Mouse (Mus musculus) kidney, embryonic 14.5 days (tissue): ENCODE data around the gene Six3. TPM values are rescaled to one million over a fixed set of nuclear protein-coding genes. Genes with fewer than 3 reads are reported as not detected.

Source experiments
- ATAC-seq: fragments of 200-750 bp; cut with Nextera tagmentation; 2 replicates; pipeline ENCODE4 v1.8.0; 2017; ENCODE audit warnings: moderate number of reproducible peaks, mild to moderate bottlenecking, moderate TSS enrichment, moderate library complexity; ENCODE audit not compliant: low FRiP score, low TSS enrichment
- H3K27ac ChIP-seq: fragments of 300-500 bp; sonication (generic); 2 replicates; pipeline ENCODE4 v1.5.1; 2014; ENCODE audit warnings: low read depth, mild to moderate bottlenecking, low read length, moderate library complexity, mixed read lengths
- H3K27me3 ChIP-seq: fragments of 300-500 bp; sonication (generic); 2 replicates; pipeline ENCODE4 v1.6.1; 2014; ENCODE audit warnings: mild to moderate bottlenecking, low read length; ENCODE audit not compliant: control insufficient read depth, insufficient read depth
- H3K36me3 ChIP-seq: fragments of 300-500 bp; sonication (generic); 2 replicates; pipeline ENCODE4 v1.6.1; 2014; ENCODE audit warnings: low read length, mixed read lengths; ENCODE audit not compliant: control insufficient read depth, insufficient read depth
- H3K4me1 ChIP-seq: fragments of 300-500 bp; sonication (generic); 2 replicates; pipeline ENCODE4 v1.6.1; 2014; ENCODE audit warnings: low read length, mixed read lengths; ENCODE audit not compliant: control insufficient read depth, insufficient read depth
- H3K4me2 ChIP-seq: fragments of 300-500 bp; sonication (generic); replicated peaks from 2 replicates; pipeline ENCODE4 v1.6.1; 2014; ENCODE audit warnings: low read depth, mild to moderate bottlenecking, low read length
- H3K4me3 ChIP-seq: fragments of 300-500 bp; sonication (generic); 2 replicates; pipeline ENCODE4 v1.5.1; 2014; ENCODE audit warnings: mild to moderate bottlenecking, low read length
- H3K9ac ChIP-seq: fragments of 300-500 bp; sonication (generic); 2 replicates; pipeline ENCODE4 v1.6.1; 2014; ENCODE audit warnings: low read depth, mild to moderate bottlenecking, low read length, moderate library complexity
- H3K9me3 ChIP-seq: fragments of 300-500 bp; sonication (generic); 2 replicates; pipeline ENCODE4 v1.6.1; 2016; ENCODE audit warnings: low read length; ENCODE audit not compliant: control insufficient read depth
- WGBS: fragments of 180-500 bp; shearing (Covaris S2); extraction: QIAGEN DNeasy Blood & Tissue Kit; methylation state at CpG from one replicate; pipeline ENCODE4 v1.1.7; 2014; 5-methylcytosine and 5-hydroxymethylcytosine counted together
- polyA plus RNA-seq: library from polyadenylated mRNA; unstranded; fragments of >200 nt; fragmentation: Nextera tagmentation; extraction: Ambion mirVana; gene quantifications from 2 replicates; pipeline ENCODE4 v1.2.1, GENCODE M21; 2014

Gene Six3
- polyA plus RNA-seq, 1 experiment from 2014 or later, result not detected

GRCm38 (mm10) chr17:85664202-85664601 lies 50.8 kb downstream of the Six3 start:
- ATAC-seq, result no peak
- Histone ChIP-seq H3K4me3 (no peak overlapping the region), H3K4me2 (peak overlapping the region; percentile 40), H3K27me3 (peaks cover 12% of the 10 kb centered on the region; the same call in 1 of the 2 replicates), H3K27ac (no peak overlapping the region), H3K9me3 (no peaks in the 10 kb centered on the region), H3K36me3 (no peaks in the 10 kb centered on the region), H3K9ac (no peak overlapping the region), H3K4me1 (no peaks in the 10 kb centered on the region)
- WGBS, result 43% methylated on average over 2 of the region's 2 CpGs

GRCm38 (mm10) chr17:85664618-85665320 lies 51.4 kb downstream of the Six3 start:
- H3K9me3 ChIP-seq, result no peaks in the 10 kb centered on the region
- H3K27ac ChIP-seq, result no peak overlapping the region
- WGBS, result 2% methylated on average over 20 of the region's 20 CpGs
- H3K36me3 ChIP-seq, result no peaks in the 10 kb centered on the region
- peaks cover 12% of the 10 kb centered on the region; the same call in 1 of the 2 replicates for H3K27me3 ChIP-seq
- no peak overlapping the region for H3K9ac ChIP-seq
- H3K4me2 ChIP-seq, result peak overlapping the region; percentile 40
- H3K4me3 ChIP-seq, result peak overlapping the region; percentile 25
- ATAC-seq, result peak; percentile 86
- H3K4me1 ChIP-seq, result no peaks in the 10 kb centered on the region

Other genes starting within 250 kb of the Six3 start
- gene Six2, start 74.7 kb downstream of the Six3 start, polyA plus RNA-seq, result 21.2 and 24.5 TPM in 2 replicates